Mouse (Mus musculus): ENCODE results near the gene Sdk2.

Sdk2 gene

DNA sequence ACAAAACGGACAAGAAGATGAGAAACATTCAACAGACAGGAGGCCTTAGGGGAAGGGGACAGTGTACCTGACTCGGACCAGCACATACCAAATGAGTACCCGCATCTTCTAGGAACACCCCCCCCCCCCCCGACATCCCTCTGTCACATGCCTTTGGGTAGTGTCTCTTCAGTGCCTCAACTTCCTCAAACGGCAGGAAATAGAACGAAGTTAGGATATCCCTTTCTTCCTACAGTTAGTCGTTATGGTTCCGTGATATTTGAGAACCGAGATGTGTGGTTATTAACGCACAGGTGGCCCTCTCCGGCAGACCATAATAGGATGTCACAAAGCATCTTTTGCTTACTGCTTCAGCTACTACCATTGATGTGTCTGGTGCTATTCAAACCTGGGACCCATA lies 279.8 kb downstream of the Sdk2 start:
- no peak for DNase-seq

DNA sequence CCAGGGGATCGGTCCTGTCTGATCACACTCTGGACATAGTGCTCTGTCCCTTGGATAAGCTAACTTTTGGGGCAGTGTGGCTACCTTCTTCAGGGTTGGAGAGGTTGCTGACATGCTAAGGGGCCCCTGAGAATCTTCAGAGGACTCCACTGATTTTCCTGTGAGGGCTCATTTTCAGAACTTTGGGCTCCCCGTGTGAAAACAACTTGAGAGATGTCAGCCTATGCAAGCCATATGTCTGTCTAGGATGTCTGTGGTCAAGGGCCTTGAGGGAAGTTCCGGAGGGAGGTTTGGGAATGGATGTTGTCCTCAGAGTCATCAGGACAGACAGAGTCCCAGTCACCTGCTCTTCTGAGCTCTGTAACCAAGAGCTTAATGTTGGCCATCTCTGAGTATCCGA lies 280.5 kb downstream of the Sdk2 start:
- no peak for DNase-seq

DNA sequence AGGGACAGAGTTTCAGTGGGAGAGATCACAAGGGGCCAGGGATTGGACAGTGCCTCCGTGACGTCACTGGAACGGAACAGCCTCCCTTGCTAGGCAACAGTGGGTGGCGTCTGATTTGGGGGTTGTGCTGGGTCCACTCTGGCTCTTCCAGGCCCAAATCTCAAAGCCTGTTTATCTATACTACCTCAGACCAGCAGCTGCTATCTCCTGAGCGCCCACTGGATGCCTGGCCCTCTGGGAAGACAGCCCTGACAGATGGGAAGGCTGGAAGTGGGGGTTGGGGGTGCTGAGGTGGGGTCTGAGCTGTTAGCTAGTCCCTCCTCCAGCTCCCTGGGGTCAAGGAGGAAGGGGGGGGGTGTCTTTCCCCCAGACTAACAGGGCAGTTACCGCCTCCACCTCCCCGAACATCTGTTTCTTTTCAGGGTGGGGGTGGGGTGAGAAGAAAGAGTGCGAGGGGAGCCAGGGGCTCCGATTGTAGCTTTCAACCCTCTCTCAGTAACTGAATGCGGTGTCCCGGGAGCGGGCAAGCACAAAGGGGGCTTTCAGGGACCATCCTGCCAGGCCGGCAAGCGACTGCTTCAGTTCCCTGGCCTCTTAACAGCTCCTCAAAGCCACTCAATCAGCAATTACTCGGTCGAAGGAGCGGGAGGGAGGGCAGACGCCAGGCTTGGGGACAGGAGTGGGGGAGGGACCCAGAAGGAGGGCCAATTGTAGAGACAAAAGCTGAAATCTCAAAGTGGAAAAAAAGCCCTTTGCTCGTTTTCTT lies 281.3 kb downstream of the Sdk2 start:
- DNase-seq: peak; percentile 69

- no peak for DNase-seq
These were observed 282.0 kb downstream of the Sdk2 start for GRCm38 (mm10) chr11:113784656-113785396.

GRCm38 (mm10) chr11:113782496-113782895 lies 284.4 kb downstream of the Sdk2 start:
- no peak for DNase-seq

GRCm38 (mm10) chr11:113782006-113782405 lies 284.8 kb downstream of the Sdk2 start:
- DNase-seq: no peak

GRCm38 (mm10) chr11:113779680-113780041 lies 287.2 kb downstream of the Sdk2 start:
- no peak for DNase-seq

DNA sequence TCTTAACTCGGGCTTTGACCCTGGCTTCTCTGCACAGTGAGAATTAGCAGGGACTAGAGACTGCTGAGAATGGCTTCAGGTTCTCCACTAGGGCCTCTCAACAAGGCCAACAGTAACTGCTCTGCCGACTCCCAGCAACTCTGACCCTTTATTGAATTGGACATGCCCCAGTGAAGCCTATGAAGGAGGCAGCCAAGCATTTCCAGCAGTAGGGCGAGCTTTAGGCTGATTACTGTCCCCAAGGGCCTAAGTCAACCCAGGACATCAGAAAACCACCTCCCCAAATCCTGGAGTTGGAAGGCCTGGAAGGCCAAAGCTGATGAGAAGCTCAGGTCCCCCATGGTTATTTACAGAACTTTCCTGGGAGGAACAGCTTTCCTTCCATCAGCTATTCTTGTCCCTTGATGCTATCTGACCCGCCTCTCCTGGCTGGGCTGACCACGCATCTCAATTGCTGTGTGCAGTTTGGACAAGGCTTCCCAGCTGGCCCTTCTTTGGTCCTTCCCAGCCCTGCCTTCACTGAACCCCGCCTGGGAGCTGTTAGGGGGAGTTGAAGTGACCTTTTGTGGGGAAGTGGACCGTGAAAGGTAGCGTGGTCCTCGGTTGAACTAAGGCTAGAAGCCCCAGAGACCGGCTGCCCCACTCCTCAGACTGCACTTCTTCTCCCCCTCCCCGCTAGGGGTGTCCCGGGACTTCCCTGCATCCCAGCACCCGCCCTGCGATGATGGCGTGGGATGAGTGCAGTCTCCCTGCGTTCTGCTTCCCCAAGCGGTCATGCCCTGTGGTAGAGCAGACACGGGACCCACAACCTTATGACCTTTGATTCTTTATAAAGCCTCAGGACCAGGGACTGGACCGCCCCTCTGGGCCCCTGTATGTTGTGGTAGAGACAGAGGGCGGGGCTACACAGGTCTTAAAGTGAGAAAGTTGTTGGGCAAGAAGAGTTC lies 287.8 kb downstream of the Sdk2 start:
- no peak for DNase-seq

DNA sequence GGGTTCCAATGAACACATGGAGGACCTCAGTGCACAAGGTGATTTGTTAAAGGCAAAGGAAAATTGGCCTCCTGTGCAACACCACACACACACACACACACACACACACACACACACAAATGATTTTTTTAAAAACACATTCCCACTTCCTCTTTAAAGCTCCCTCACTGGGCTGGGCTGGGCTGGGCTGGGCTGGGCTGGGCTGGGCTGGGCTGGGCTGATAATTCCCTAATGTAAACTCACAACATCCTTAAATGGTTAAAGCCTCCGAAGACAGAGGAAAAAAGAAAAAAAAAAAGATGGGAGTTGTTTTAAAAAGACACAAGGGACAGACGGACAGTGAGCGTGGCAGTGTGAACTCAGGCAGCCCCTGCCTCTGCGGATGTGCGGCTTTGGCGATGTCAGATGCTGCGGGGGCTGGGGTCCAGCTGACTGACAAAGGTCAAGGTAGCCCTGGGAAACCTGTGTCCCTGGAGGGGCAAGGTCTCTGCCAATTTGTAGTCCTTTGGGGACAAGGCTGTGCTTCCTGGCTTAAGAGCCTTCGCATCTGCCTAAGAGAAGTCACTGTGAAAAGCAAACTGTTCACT lies 288.9 kb downstream of the Sdk2 start:
- no peak for DNase-seq

DNA sequence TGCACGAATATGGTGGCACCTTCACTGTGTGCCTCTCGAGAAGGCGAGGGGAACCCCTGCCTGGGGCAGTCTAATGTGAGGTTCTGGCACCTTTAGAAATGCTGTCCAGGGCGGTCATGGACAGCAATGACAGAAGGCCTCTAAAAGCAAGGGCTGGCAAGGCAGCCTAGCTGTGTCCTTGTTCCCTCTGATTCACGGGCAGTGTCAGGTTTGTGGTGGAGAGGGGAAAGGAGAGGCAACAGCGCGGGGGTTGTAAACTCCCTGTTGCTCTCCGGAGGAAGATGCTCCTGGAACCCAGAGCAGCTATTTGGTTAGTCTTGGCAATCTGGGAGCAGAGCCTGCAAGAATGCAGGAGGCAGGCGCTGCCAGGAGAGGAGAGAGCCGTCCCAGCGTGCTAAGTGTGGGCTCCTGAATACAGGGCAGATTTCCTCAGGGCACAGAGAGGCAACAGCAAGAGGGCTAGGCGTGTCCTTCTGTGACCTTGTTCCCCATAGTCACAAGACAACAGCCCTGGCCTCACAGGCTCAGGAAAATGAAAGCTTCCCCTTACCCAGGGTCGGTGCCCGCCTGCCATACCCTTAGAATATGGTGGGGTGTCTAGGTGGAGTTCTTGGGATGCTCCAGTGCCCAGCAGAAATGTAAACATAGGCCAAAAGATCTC lies 289.9 kb downstream of the Sdk2 start:
- DNase-seq: no peak

GRCm38 (mm10) chr11:113774773-113775172 lies 292.1 kb downstream of the Sdk2 start:
- no peak for DNase-seq

DNA sequence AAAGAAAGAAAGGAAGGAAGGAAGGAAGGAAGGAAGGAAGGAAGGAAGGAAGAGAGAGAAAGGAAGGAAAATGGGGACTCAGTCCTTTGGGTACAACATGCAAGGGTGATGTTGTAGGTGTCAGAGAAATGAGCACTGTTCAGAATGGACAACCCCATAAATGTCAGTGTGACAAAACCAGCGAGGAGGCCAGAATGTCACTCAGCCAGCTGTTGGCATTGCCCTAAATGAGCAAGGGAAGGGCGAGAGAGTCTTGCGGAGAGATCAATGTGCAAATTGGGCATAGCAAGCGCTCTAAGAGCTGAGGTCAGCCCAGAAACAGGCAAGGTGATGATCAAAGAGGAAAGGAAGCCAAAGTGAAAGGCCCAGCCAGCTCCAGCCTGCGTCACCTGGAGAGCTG lies 293.7 kb downstream of the Sdk2 start:
- no peak for DNase-seq

DNA sequence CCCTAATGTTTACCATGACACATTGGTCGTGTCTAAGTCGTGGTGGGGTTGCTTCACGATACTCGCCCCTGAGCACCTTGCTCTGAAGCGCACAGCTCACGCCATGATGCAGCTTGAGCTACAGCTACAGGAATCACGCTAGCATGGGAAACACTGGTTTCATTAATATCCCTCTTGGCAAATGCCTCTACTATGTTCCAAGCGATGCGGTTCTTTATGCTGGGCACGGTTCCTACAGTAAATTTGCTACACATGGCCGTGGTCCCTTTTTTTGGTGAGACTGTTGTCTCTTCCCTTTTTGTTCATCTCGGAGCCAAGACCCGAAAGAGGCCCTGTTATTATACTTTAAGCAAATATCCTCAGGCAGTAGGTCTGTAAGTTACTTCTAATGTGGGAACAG lies 295.7 kb downstream of the Sdk2 start:
- no peak for DNase-seq

DNA sequence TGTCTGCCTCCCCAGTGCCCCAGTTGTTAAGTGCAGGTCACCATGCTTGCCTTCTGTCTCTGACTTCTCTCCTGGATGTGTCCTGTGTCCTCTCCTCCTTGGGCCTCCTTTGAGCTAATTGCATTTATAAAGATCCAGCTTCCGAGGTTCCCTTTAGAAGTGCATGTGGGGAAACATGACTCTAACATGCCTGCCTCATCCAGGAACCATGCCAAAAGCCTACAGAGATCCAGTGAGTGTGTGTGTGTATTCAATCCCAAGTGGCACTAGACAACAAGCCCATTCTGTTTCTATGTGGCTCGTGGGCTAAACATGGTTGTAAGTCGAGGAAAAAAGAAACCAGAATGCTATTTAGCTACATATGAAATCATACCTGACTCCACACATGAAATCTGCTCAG lies 298.5 kb downstream of the Sdk2 start:
- no peak for DNase-seq

- no peak for DNase-seq
These were observed 299.6 kb downstream of the Sdk2 start for GRCm38 (mm10) chr11:113767285-113767684.

DNA sequence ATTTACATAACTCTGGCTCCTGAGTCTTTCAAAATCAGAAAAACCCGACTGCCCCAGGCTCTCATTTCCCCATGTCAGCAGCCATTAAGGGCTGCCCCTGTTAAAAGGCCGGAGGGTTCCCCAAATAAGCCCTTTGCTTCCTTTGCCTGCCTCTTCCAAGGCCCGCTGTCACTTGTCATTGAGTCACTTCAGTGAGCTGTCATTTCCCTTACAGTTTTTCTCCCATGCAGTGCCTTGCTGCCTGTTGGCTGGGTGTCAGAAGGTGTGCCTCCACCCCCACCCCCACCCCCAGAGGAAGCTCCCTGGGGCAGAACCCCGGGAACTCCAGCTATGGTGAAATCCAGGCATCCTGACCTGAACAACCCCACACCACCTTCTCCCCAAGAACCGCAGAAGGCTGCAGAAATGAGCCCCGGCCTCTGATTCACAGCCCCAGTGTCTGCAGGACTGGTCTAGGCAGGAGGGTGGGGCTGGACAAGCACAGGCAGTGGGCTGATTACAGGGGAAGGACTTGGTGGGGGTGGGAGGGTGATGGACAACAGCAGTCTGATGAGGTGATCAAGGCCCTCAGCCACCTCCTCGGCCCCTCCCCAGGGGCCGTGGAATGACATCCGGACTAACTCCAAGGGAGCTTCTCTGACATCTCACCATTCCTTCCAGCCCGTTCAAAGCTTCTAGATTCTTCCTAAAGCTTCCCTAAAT lies 300.4 kb downstream of the Sdk2 start:
- DNase-seq: no peak

DNA sequence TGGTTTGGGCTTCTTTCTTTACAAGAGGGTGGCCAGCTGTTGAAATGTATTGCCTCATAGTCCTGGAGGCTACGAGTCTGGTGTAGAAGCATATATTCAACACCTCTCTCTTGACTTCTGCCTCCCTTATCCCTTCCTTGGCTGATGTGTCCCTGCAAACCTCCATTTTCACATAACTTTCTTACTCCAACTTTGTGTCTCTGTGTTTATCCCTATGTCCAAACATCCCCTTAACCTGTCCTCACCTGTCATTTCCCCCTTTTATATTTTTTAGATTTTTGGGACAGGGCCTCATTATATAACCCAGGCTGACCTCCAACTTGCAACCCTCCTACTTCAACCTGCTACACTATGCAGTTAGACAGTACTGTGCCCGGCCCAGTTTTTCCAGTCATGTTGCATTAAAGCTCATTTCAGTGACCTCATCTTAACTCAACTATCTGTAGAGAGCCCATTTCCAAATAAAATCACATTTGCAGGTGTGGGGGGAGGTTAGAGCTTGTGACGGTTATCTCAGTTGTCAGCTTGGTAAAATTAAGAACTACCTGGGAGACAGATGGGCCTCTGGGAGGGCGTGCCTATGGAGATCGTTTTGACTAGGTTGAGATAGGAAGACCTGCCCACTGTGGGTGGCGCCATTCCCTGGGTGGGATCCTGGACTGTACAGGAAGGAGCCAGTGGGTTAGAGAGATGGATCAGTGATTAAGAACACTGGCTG lies 302.6 kb downstream of the Sdk2 start:
- no peak for DNase-seq

DNA sequence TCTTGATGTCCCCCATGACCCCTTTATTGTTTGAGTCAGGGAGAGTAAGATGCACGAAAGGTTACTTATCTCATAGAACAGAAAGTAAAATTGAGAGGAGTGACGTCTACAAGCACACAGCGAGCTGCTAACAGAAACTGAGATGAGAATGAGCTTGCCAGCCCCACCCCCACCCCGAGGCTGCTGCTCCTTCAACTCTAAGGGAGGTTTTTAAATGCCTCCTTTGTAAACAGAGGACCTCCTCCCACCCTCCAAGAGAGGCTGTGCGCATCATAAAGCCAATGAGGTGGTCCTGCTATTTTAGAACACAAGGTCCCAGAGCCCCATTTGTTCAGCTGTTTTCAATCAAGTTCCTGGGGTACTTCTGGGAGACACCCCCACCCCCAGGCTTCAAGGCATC lies 303.4 kb downstream of the Sdk2 start:
- no peak for DNase-seq

DNA sequence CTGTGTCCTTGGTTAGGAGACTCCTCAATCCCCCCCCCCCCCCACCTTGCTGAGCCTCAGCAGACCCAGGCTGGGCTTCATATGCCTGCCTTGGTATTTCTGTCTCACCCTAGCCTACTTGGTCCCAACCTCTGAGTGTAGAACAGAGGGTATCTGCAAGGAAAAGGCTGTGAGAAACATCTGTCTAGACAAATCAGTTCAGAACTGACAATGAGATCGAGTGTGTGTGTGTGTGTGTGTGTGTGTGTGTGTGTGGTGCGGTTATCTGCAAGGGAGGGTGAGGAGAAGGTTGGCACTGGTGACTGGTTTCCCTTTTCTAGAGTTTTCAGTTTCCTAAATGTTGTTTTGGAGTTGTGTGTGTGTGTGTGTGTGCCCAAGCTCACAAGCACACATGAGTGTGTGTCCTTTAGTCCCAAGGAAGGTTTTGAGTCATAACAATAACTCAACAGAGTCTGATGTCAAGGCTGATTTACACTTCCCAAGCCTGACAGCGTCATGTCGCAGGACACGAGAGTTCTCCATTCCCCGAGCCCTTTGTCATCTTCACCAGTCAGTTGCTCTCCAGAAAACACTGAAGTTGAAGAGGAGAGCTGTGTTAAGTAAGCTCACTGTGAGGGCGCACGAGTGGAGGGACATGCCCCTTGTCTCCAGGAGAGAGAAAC lies 304.6 kb downstream of the Sdk2 start:
- no peak for DNase-seq

DNA sequence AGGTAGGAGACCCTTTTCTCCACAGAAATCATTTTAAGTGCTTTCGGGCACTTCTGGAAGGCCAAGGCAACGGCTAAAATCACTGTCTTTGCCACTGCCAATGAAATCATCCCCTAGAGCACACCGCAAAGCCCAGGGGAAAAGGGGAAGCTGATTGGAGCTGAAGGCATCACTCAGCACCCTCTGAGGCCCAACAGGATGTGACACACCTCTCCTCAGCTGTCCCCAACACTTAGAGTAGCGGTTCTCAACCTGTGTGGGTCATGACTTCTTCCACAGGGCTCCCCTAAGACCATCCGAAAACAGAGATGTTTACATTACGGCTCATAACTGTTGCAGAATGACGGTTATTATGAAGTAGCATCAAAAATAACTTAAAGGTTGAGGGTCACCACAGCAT lies 305.2 kb downstream of the Sdk2 start:
- no peak for DNase-seq

GRCm38 (mm10) chr11:113760476-113760875 lies 306.4 kb downstream of the Sdk2 start:
- no peak for DNase-seq

All from layer of hippocampus, adult 9-11 months (tissue).